Mouse (Mus musculus) ES-Bruce4 (cell line): ENCODE results near the gene Dao. TPM values are rescaled to one million over a fixed set of nuclear protein-coding genes. Genes with fewer than 3 reads are reported as not detected.

Experiments used
- H3K27ac ChIP-seq: 2 replicates; pipeline ENCODE4 v1.5.1; 2012; ENCODE audit warnings: low read length, inconsistent platforms; ENCODE audit not compliant: insufficient read depth
- H3K27me3 ChIP-seq: 2 replicates; pipeline ENCODE4 v1.6.1; 2012; ENCODE audit warnings: mild to moderate bottlenecking, low read length, inconsistent platforms; ENCODE audit not compliant: control insufficient read depth, poor library complexity, insufficient read depth, severe bottlenecking
- H3K36me3 ChIP-seq: 2 replicates; pipeline ENCODE4 v1.6.1; 2012; ENCODE audit warnings: inconsistent platforms, mild to moderate bottlenecking, low read length, moderate library complexity; ENCODE audit not compliant: control insufficient read depth, poor library complexity, insufficient read depth, severe bottlenecking
- H3K4me1 ChIP-seq: one replicate; pipeline ENCODE4 v1.8.1; 2011; ENCODE audit warnings: low read length; ENCODE audit not compliant: control insufficient read depth, insufficient read depth
- H3K4me3 ChIP-seq: 2 replicates; pipeline ENCODE4 v1.5.1; 2011; ENCODE audit warnings: low read depth, mild to moderate bottlenecking, low read length
- H3K9ac ChIP-seq: 2 replicates; pipeline ENCODE4 v1.6.1; 2012; ENCODE audit warnings: low read depth, mild to moderate bottlenecking, inconsistent platforms; ENCODE audit not compliant: poor library complexity, severe bottlenecking
- H3K9me3 ChIP-seq: replicated peaks from 2 replicates; pipeline ENCODE4 v1.6.1; 2012; ENCODE audit warnings: mild to moderate bottlenecking, low read length, inconsistent platforms; ENCODE audit not compliant: control insufficient read depth, poor library complexity, insufficient read depth, severe bottlenecking
- CTCF ChIP-seq: IDR thresholded peaks from one replicate; pipeline ENCODE4 v1.8.1; 2011; ENCODE audit warnings: low read depth, low read length
- EP300 ChIP-seq: IDR thresholded peaks from 2 replicates; pipeline ENCODE4 v1.6.1; 2011; ENCODE audit warnings: low read depth, low read length; ENCODE audit not compliant: insufficient read depth
- POLR2A ChIP-seq: IDR thresholded peaks from one replicate; pipeline ENCODE4 v1.8.1; 2011; ENCODE audit warnings: low read length; ENCODE audit not compliant: insufficient read depth
- polyA plus RNA-seq: library from polyadenylated mRNA; stranded (reverse); fragments of >200 nt; gene quantifications from 2 replicates; pipeline ENCODE4 v1.2.4, GENCODE M21; 2011; ENCODE audit warnings: low read depth; ENCODE audit not compliant: missing spikeins, insufficient read depth, insufficient read length

The Dao gene
- polyA plus RNA-seq, 1 experiment, result not detected

GRCm38 (mm10) chr5:113976597-113976996, 26.9 kb upstream of the Dao start:
- Histone ChIP-seq H3K4me1 (peaks cover 16% of the 10 kb centered on the region), H3K9me3 (no peaks in the 10 kb centered on the region; the same call in 1 of the 2 replicates), H3K9ac (no peak overlapping the region), H3K27ac (no peak overlapping the region), H3K36me3 (no peaks in the 10 kb centered on the region), H3K4me3 (no peak overlapping the region), H3K27me3 (no peaks in the 10 kb centered on the region)
- no peak for TF ChIP-seq POLR2A
- no peak for TF ChIP-seq CTCF
- TF ChIP-seq EP300, result no peak

- H3K4me3 ChIP-seq, result no peak overlapping the region
- H3K4me1 ChIP-seq, result peaks cover 16% of the 10 kb centered on the region
- H3K36me3 ChIP-seq, result no peaks in the 10 kb centered on the region
- no peak overlapping the region for H3K27ac ChIP-seq
- H3K9ac ChIP-seq, result no peak overlapping the region
- H3K27me3 ChIP-seq, result no peaks in the 10 kb centered on the region
- H3K9me3 ChIP-seq, result no peaks in the 10 kb centered on the region; the same call in 1 of the 2 replicates
- TF ChIP-seq POLR2A, result no peak
- no peak for TF ChIP-seq EP300
- TF ChIP-seq CTCF, result no peak
Measured at GRCm38 (mm10) chr5:113977309-113977708, 26.2 kb upstream of the Dao start.

GRCm38 (mm10) chr5:113980511-113980910, 23.0 kb upstream of the Dao start:
- no peak overlapping the region for H3K9ac ChIP-seq
- no peaks in the 10 kb centered on the region for H3K36me3 ChIP-seq
- TF ChIP-seq POLR2A (no peak), CTCF (no peak), EP300 (no peak)
- H3K27ac ChIP-seq, result no peak overlapping the region
- no peaks in the 10 kb centered on the region; the same call in 1 of the 2 replicates for H3K9me3 ChIP-seq
- no peaks in the 10 kb centered on the region for H3K27me3 ChIP-seq
- no peak overlapping the region for H3K4me3 ChIP-seq
- H3K4me1 ChIP-seq, result peaks cover 4% of the 10 kb centered on the region

- Histone ChIP-seq H3K27me3 (no peaks in the 10 kb centered on the region), H3K4me3 (no peak overlapping the region), H3K27ac (no peak overlapping the region), H3K4me1 (peaks cover 2% of the 10 kb centered on the region), H3K9me3 (no peaks in the 10 kb centered on the region; the same call in 1 of the 2 replicates), H3K9ac (no peak overlapping the region), H3K36me3 (no peaks in the 10 kb centered on the region)
- TF ChIP-seq EP300 (no peak), POLR2A (no peak), CTCF (no peak)
Measured at GRCm38 (mm10) chr5:113981171-113981570, 22.3 kb upstream of the Dao start.

GRCm38 (mm10) chr5:113981843-113982242, 21.7 kb upstream of the Dao start:
- no peaks in the 10 kb centered on the region; the same call in 1 of the 2 replicates for H3K9me3 ChIP-seq
- no peak overlapping the region for H3K9ac ChIP-seq
- no peaks in the 10 kb centered on the region for H3K27me3 ChIP-seq
- peaks cover 6% of the 10 kb centered on the region for H3K4me1 ChIP-seq
- no peak overlapping the region for H3K27ac ChIP-seq
- H3K36me3 ChIP-seq, result no peaks in the 10 kb centered on the region
- H3K4me3 ChIP-seq, result no peak overlapping the region
- TF ChIP-seq CTCF (no peak), POLR2A (no peak), EP300 (no peak)

GRCm38 (mm10) chr5:113983541-113983940, 20.0 kb upstream of the Dao start:
- Histone ChIP-seq H3K4me3 (no peak overlapping the region), H3K4me1 (peaks cover 7% of the 10 kb centered on the region), H3K9ac (no peak overlapping the region), H3K27me3 (no peaks in the 10 kb centered on the region), H3K27ac (no peak overlapping the region), H3K36me3 (no peaks in the 10 kb centered on the region), H3K9me3 (no peaks in the 10 kb centered on the region; the same call in 1 of the 2 replicates)
- no peak for TF ChIP-seq EP300
- no peak for TF ChIP-seq CTCF
- TF ChIP-seq POLR2A, result no peak
